Mouse (Mus musculus) forebrain, embryonic 14.5 days (tissue): ENCODE data around the gene Amigo3. TPM values are rescaled to one million over a fixed set of nuclear protein-coding genes. Genes with fewer than 3 reads are reported as not detected.

Experiments
- ATAC-seq: fragments of 200-750 bp; cut with Nextera tagmentation; 2 replicates; pipeline ENCODE4 v1.8.0; 2017; ENCODE audit warnings: mild to moderate bottlenecking, moderate library complexity
- DNase-seq: peaks from one replicate; pipeline ENCODE4 v3.0.0-alpha.2; 2015; ENCODE audit warnings: low spot score
- H3K27ac ChIP-seq: fragments of 300-500 bp; sonication (generic); 2 replicates; pipeline ENCODE4 v1.5.1; 2014; ENCODE audit warnings: low read depth, mild to moderate bottlenecking, control low read depth, low read length, moderate library complexity
- H3K27me3 ChIP-seq: fragments of 300-500 bp; sonication (generic); replicated peaks from 2 replicates; pipeline ENCODE4 v1.6.1; 2014; ENCODE audit warnings: low read length, control low read depth, mixed read lengths; ENCODE audit not compliant: control insufficient read depth, insufficient read depth
- H3K36me3 ChIP-seq: fragments of 300-500 bp; sonication (generic); 2 replicates; pipeline ENCODE4 v1.6.1; 2014; ENCODE audit warnings: low read length, control low read depth; ENCODE audit not compliant: control insufficient read depth, insufficient read depth
- H3K4me1 ChIP-seq: fragments of 300-500 bp; sonication (generic); 2 replicates; pipeline ENCODE4 v1.6.1; 2014; ENCODE audit warnings: antibody characterized with exemption, low read length, control low read depth; ENCODE audit not compliant: control insufficient read depth, insufficient read depth
- H3K4me2 ChIP-seq: fragments of 300-500 bp; sonication (generic); 2 replicates; pipeline ENCODE4 v1.6.1; 2014; ENCODE audit warnings: mild to moderate bottlenecking, control low read depth, low read length
- H3K4me3 ChIP-seq: fragments of 300-500 bp; sonication (generic); 2 replicates; pipeline ENCODE4 v1.5.1; 2014; ENCODE audit warnings: low read depth, low read length, control low read depth
- H3K9ac ChIP-seq: fragments of 300-500 bp; sonication (generic); 2 replicates; pipeline ENCODE4 v1.6.1; 2014; ENCODE audit warnings: mild to moderate bottlenecking, low read length, control low read depth, moderate library complexity
- H3K9me3 ChIP-seq: fragments of 300-500 bp; sonication (generic); replicated peaks from 2 replicates; pipeline ENCODE4 v1.6.1; 2016; ENCODE audit warnings: low read length, control low read depth, mixed read lengths; ENCODE audit not compliant: control insufficient read depth
- WGBS: fragments of 180-500 bp; shearing (Covaris S2); extraction: QIAGEN DNeasy Blood & Tissue Kit; methylation state at CpG from one replicate; pipeline ENCODE4 v1.1.7; 2014; 5-methylcytosine and 5-hydroxymethylcytosine counted together
- polyA plus RNA-seq: library from polyadenylated mRNA; unstranded; fragments of >200 nt; fragmentation: Nextera tagmentation; extraction: Ambion mirVana; gene quantifications from 2 replicates; pipeline ENCODE4 v1.2.1, GENCODE M21; 2014

The Amigo3 gene
- polyA plus RNA-seq, 1 experiment from 2014 or later: 2.2 TPM

- Histone ChIP-seq H3K36me3 (peaks cover 72% of the 10 kb centered on the region), H3K9ac (no peak overlapping the region), H3K4me1 (peaks cover 6% of the 10 kb centered on the region), H3K27ac (no peak overlapping the region), H3K4me2 (no peak overlapping the region), H3K4me3 (no peak overlapping the region), H3K27me3 (no peaks in the 10 kb centered on the region), H3K9me3 (no peaks in the 10 kb centered on the region)
- DNase-seq (no peak), ATAC-seq (no peak)
- 96% methylated on average over 7 of the region's 7 CpGs for WGBS
Measured at GRCm38 (mm10) chr9:108090611-108091120, 37.7 kb downstream of the Amigo3 start.

- peak overlapping the region; percentile 72 for H3K9ac ChIP-seq
- WGBS: 71% methylated on average over 10 of the region's 10 CpGs
- H3K4me1 ChIP-seq: peaks cover 6% of the 10 kb centered on the region
- ATAC-seq (no peak), DNase-seq (no peak)
- no peaks in the 10 kb centered on the region for H3K27me3 ChIP-seq
- H3K27ac ChIP-seq: no peak overlapping the region
- H3K4me3 ChIP-seq: peak overlapping the region; percentile 57
- H3K4me2 ChIP-seq: peak overlapping the region; percentile 97
- no peaks in the 10 kb centered on the region for H3K9me3 ChIP-seq
- peaks cover 44% of the 10 kb centered on the region for H3K36me3 ChIP-seq
Measured at GRCm38 (mm10) chr9:108093586-108093985, 40.6 kb downstream of the Amigo3 start.

GRCm38 (mm10) chr9:108094184-108094941, 41.4 kb downstream of the Amigo3 start, which contains the start of gene Apeh:
Gene Apeh, minus strand, starts transcription at chr9:108094606.
- under 1% methylated on average over 50 of the region's 52 CpGs for WGBS
- Histone ChIP-seq H3K9me3 (no peaks in the 10 kb centered on the region), H3K4me1 (peaks cover 6% of the 10 kb centered on the region), H3K36me3 (peaks cover 40% of the 10 kb centered on the region), H3K9ac (peak within 1 kb of the TSS; percentile 72), H3K4me3 (peak within 1 kb of the TSS; percentile 57), H3K4me2 (peak within 1 kb of the TSS; percentile 97), H3K27ac (peak within 1 kb of the TSS; percentile 63), H3K27me3 (no peaks in the 10 kb centered on the region)
- ATAC-seq (peak; percentile 96), DNase-seq (peak; percentile 93)

GRCm38 (mm10) chr9:108094998-108095411, 42.0 kb downstream of the Amigo3 start:
- peak overlapping the region; percentile 57 for H3K4me3 ChIP-seq
- DNase-seq (no peak), ATAC-seq (peak; percentile 14; the same call in 1 of the 2 replicates)
- peak overlapping the region; percentile 97 for H3K4me2 ChIP-seq
- H3K9me3 ChIP-seq: no peaks in the 10 kb centered on the region
- WGBS: under 1% methylated on average over 16 of the region's 16 CpGs
- peaks cover 36% of the 10 kb centered on the region for H3K36me3 ChIP-seq
- H3K9ac ChIP-seq: peak overlapping the region; percentile 72
- H3K27me3 ChIP-seq: no peaks in the 10 kb centered on the region
- peaks cover 6% of the 10 kb centered on the region for H3K4me1 ChIP-seq
- peak overlapping the region; percentile 0 for H3K27ac ChIP-seq

GRCm38 (mm10) chr9:108095518-108095917, 42.6 kb downstream of the Amigo3 start:
- WGBS: 6% methylated on average over 3 of the region's 3 CpGs
- Histone ChIP-seq H3K27me3 (no peaks in the 10 kb centered on the region), H3K4me3 (peak overlapping the region; percentile 57), H3K36me3 (peaks cover 31% of the 10 kb centered on the region), H3K9me3 (no peaks in the 10 kb centered on the region), H3K4me2 (peak overlapping the region; percentile 97), H3K9ac (peak overlapping the region; percentile 72; the same call in 1 of the 2 replicates), H3K4me1 (peaks cover 6% of the 10 kb centered on the region), H3K27ac (no peak overlapping the region)
- ATAC-seq: no peak
- peak; percentile 81 for DNase-seq

- Histone ChIP-seq H3K27ac (no peak overlapping the region), H3K9ac (no peak overlapping the region), H3K27me3 (no peaks in the 10 kb centered on the region), H3K4me1 (peaks cover 6% of the 10 kb centered on the region), H3K4me2 (no peak overlapping the region), H3K36me3 (peaks cover 29% of the 10 kb centered on the region), H3K9me3 (no peaks in the 10 kb centered on the region), H3K4me3 (no peak overlapping the region)
- 67% methylated on average over 10 of the region's 10 CpGs for WGBS
- ATAC-seq (no peak), DNase-seq (no peak)
Measured at GRCm38 (mm10) chr9:108095949-108096712, 43.2 kb downstream of the Amigo3 start.

GRCm38 (mm10) chr9:108099619-108100018, 46.7 kb downstream of the Amigo3 start:
- peaks cover 35% of the 10 kb centered on the region for H3K36me3 ChIP-seq
- WGBS: 84% methylated on average over 8 of the region's 8 CpGs
- H3K27ac ChIP-seq: no peak overlapping the region
- H3K4me2 ChIP-seq: no peak overlapping the region
- H3K9me3 ChIP-seq: no peaks in the 10 kb centered on the region
- no peak for ATAC-seq
- H3K4me3 ChIP-seq: no peak overlapping the region
- H3K4me1 ChIP-seq: peaks cover 6% of the 10 kb centered on the region
- DNase-seq: no peak
- no peaks in the 10 kb centered on the region for H3K27me3 ChIP-seq
- H3K9ac ChIP-seq: no peak overlapping the region

GRCm38 (mm10) chr9:108104766-108105548, 52.0 kb downstream of the Amigo3 start:
- Histone ChIP-seq H3K4me2 (no peak overlapping the region), H3K27ac (no peak overlapping the region), H3K36me3 (peaks cover 59% of the 10 kb centered on the region), H3K4me3 (no peak overlapping the region), H3K9ac (peak overlapping the region; percentile 32; the same call in 1 of the 2 replicates), H3K9me3 (no peaks in the 10 kb centered on the region), H3K4me1 (no peaks in the 10 kb centered on the region), H3K27me3 (no peaks in the 10 kb centered on the region)
- no peak for ATAC-seq
- 35% methylated on average over 31 of the region's 31 CpGs for WGBS
- DNase-seq: no peak
